In genomic region chr17:3557331-3558311, GRCm38 (mm10) we compare ENCODE assay signal across 8 mouse cellular contexts. TPM values are rescaled to one million over a fixed set of nuclear protein-coding genes. Genes with fewer than 3 reads are reported as not detected.
DNase-seq lines count a peak whose midpoint lies in the region; ATAC-seq lines count a peak whose summit lies in the region.

TSS of gene Tfb1m (minus strand) at chr17:3557781.

- peak; percentile 99 for ATAC-seq in intestine, embryonic 14.5 days (replicated peaks; ENCODE audit: low FRiP score, low TSS enrichment, low read depth)

- H3K4me1 ChIP-seq in intestine, embryonic 14.5 days (replicated peaks; ENCODE audit: control insufficient read depth, insufficient read depth, low read length), result peaks cover 7% of the 10 kb centered on the region; the same call in 1 of the 2 replicates

- H3K4me3 ChIP-seq in intestine, embryonic 14.5 days (ENCODE audit: low read depth, low read length), result peak within 1 kb of the TSS; percentile 56

- H3K4me2 ChIP-seq in intestine, embryonic 14.5 days (ENCODE audit: low read length), result peak within 1 kb of the TSS; percentile 72

- no peaks in the 10 kb centered on the region for H3K27me3 ChIP-seq in intestine, embryonic 14.5 days (replicated peaks; ENCODE audit: control insufficient read depth, insufficient read depth, low read length)

- peak within 1 kb of the TSS; percentile 87 for H3K27ac ChIP-seq in intestine, embryonic 14.5 days (ENCODE audit: low read depth)

- no peaks in the 10 kb centered on the region for H3K9me3 ChIP-seq in intestine, embryonic 14.5 days (ENCODE audit: control insufficient read depth, low read length)

- peak within 1 kb of the TSS; percentile 64 for H3K9ac ChIP-seq in intestine, embryonic 14.5 days (ENCODE audit: low read length)

- intact Hi-C loops in left cerebral cortex, postnatal 14 days (cut with DNase I), result no loop called here

- peak; percentile 89 to 92 for DNase-seq in adrenal gland, adult 18-20 months (ENCODE audit: low spot score in 2 of 2)
- peak; percentile 99 for DNase-seq in embryo, embryonic 11 days
- DNase-seq in gastrocnemius, postnatal 25 days, result peak; percentile 98
- peak; percentile 99 for DNase-seq in intestine, embryonic 14.5 days (ENCODE audit: low spot score)
- peak; percentile 97 to 99 for DNase-seq in left cerebral cortex, postnatal 14 days (ENCODE audit: low spot score in 2 of 2)
- peak; percentile 99 for DNase-seq in mesoderm, embryonic 11.5 days (ENCODE audit: low read depth, low spot score)
- peak; percentile 98 to 99 for DNase-seq in right cerebral cortex, postnatal 36 days (ENCODE audit: low spot score in 2 of 2)
- DNase-seq in yolk sac, embryonic 10.5 days (ENCODE audit: low spot score), result peak; percentile 99

- under 1% methylated on average over 60 of the region's 60 CpGs for WGBS in intestine, embryonic 14.5 days

- 0 out of 2 replicates have a peak, but pooled peaks cover 5% of the 10 kb centered on the region for H3K36me3 ChIP-seq in intestine, embryonic 14.5 days (ENCODE audit: control insufficient read depth, insufficient read depth, low read length)

RNA-seq across cellular contexts. Expression of gene Tfb1m, which starts in this region (rescaled TPM):
- total RNA-seq in adrenal gland, adult 18-20 months (2021), result 1 to 10 TPM; 8.8 to 9.8 TPM
- total RNA-seq in gastrocnemius, postnatal 25 days (2021), result 1 to 10 TPM; 6.3 to 7.6 TPM
- polyA plus RNA-seq in intestine, embryonic 14.5 days (2014; fragmentation: Nextera tagmentation; extraction: Ambion mirVana), result 18.2 and 18.6 TPM in 2 replicates
- 1 to 10 TPM; 6.2 to 7.2 TPM for total RNA-seq in left cerebral cortex, postnatal 14 days (2021)

Comparison
In these comparisons a context has a peak if more than half of its experiments do, and no peak if none do; other contexts are left out.
1. Peak in every context shown above with its lines: DNase-seq, ATAC-seq, H3K4me3 ChIP-seq and H3K27ac ChIP-seq.